Mouse (Mus musculus): ENCODE results near the gene Tsr2.

Gene Tsr2

GRCm38 (mm10) chrX:151096171-151097058 is at the start of gene Tsr2:
Tsr2 (minus strand) TSS chrX:151096543.
- peak; percentile 55 for DNase-seq (ENCODE audit: extremely low spot score, low spot score)

GRCm38 (mm10) chrX:151132785-151133184 is 36.4 kb upstream of the Tsr2 start:
- no peak for DNase-seq (ENCODE audit: extremely low spot score, low spot score)

GRCm38 (mm10) chrX:151130493-151130892 is 34.1 kb upstream of the Tsr2 start:
- DNase-seq (ENCODE audit: extremely low spot score, low spot score): no peak

- no peak for DNase-seq (ENCODE audit: extremely low spot score, low spot score)
Measured at GRCm38 (mm10) chrX:151123933-151124332, 27.6 kb upstream of the Tsr2 start.

GRCm38 (mm10) chrX:151117432-151117831 is 21.1 kb upstream of the Tsr2 start:
- DNase-seq (ENCODE audit: extremely low spot score, low spot score): no peak

- peak; percentile 15 for DNase-seq (ENCODE audit: extremely low spot score, low spot score)
Measured at GRCm38 (mm10) chrX:151116795-151117194, 20.5 kb upstream of the Tsr2 start.

- no peak for DNase-seq (ENCODE audit: extremely low spot score, low spot score)
Measured at GRCm38 (mm10) chrX:151107301-151108067, 11.1 kb upstream of the Tsr2 start.

GRCm38 (mm10) chrX:151087418-151087817 is 8.9 kb downstream of the Tsr2 start:
- no peak for DNase-seq (ENCODE audit: extremely low spot score, low spot score)

- DNase-seq (ENCODE audit: extremely low spot score, low spot score): no peak
Measured at GRCm38 (mm10) chrX:151085599-151085998, 10.7 kb downstream of the Tsr2 start.

GRCm38 (mm10) chrX:151076941-151077485 is 19.3 kb downstream of the Tsr2 start:
- DNase-seq (ENCODE audit: extremely low spot score, low spot score): no peak

GRCm38 (mm10) chrX:151076007-151076406 is 20.3 kb downstream of the Tsr2 start:
- no peak for DNase-seq (ENCODE audit: extremely low spot score, low spot score)

- DNase-seq (ENCODE audit: extremely low spot score, low spot score): no peak
Measured at GRCm38 (mm10) chrX:151067876-151068275, 28.5 kb downstream of the Tsr2 start.

GRCm38 (mm10) chrX:151066071-151066666 is 30.2 kb downstream of the Tsr2 start:
- no peak for DNase-seq (ENCODE audit: extremely low spot score, low spot score)

- DNase-seq (ENCODE audit: extremely low spot score, low spot score): no peak
Measured at GRCm38 (mm10) chrX:151061615-151062299, 34.6 kb downstream of the Tsr2 start.

- DNase-seq (ENCODE audit: extremely low spot score, low spot score): no peak
Measured at GRCm38 (mm10) chrX:151059346-151059745, 37.0 kb downstream of the Tsr2 start.

GRCm38 (mm10) chrX:151055559-151055958 is 40.8 kb downstream of the Tsr2 start:
- no peak for DNase-seq (ENCODE audit: extremely low spot score, low spot score)

GRCm38 (mm10) chrX:151054489-151054888 is 41.9 kb downstream of the Tsr2 start:
- peak; percentile 13 for DNase-seq (ENCODE audit: extremely low spot score, low spot score)

- no peak for DNase-seq (ENCODE audit: extremely low spot score, low spot score)
Measured at GRCm38 (mm10) chrX:151050337-151050736, 46.0 kb downstream of the Tsr2 start.

- DNase-seq (ENCODE audit: extremely low spot score, low spot score): no peak
Measured at GRCm38 (mm10) chrX:151049661-151050215, 46.6 kb downstream of the Tsr2 start.

GRCm38 (mm10) chrX:151047431-151048058 is 48.8 kb downstream of the Tsr2 start:
- peak; percentile 72 for DNase-seq (ENCODE audit: extremely low spot score, low spot score)

Data from neural tube, embryonic 10.5 days (tissue).